Comparison of ENCODE assay signal across 7 mouse cellular contexts in genomic region chrX:50614367-50614766, GRCm38 (mm10).
DNase-seq lines count a peak whose midpoint lies in the region; ATAC-seq lines count a peak whose summit lies in the region.
"Not testable (repeated sequence)": the region's sequence is repeated elsewhere in the genome, so short reads cannot be mapped to it uniquely, and the experiment has no call there.

No protein-coding gene starts in this region.

- H3K27me3 ChIP-seq in heart, embryonic 14.5 days (ENCODE audit: control insufficient read depth, insufficient read depth, low read length); intestine, embryonic 15.5 days (replicated peaks); megakaryocyte, embryonic 14.5 days (replicated peaks): not testable (repeated sequence)

- H3K27ac ChIP-seq in heart, embryonic 14.5 days (replicated peaks in 1 of 2; ENCODE audit: control insufficient read depth in 1 of 2, insufficient read depth in 1 of 2, low read depth in 2 of 2, low read length in 2 of 2); intestine, embryonic 15.5 days: not testable (repeated sequence)

- peak overlapping the region; percentile 19 to 35; a peak in 3 of 4 replicates for H3K4me3 ChIP-seq in heart, embryonic 14.5 days (ENCODE audit: control insufficient read depth in 1 of 2, insufficient read depth in 1 of 2, low read depth in 1 of 2, low read length in 2 of 2)
- H3K4me3 ChIP-seq in intestine, embryonic 15.5 days (replicated peaks) = 0 out of 2 replicates have a peak overlapping the region, but pooled peaks have one; percentile 12
- H3K4me3 ChIP-seq in megakaryocyte, embryonic 14.5 days (replicated peaks) = peak overlapping the region; percentile 89

- peak; percentile 44 for DNase-seq in adrenal gland, adult 8-10 months
- peak; percentile 68 for DNase-seq in liver
- peak; percentile 53 for DNase-seq in ovary, postnatal 10 days (ENCODE audit: low spot score)

- not testable (repeated sequence) for H3K9me3 ChIP-seq in heart, embryonic 14.5 days (ENCODE audit: control insufficient read depth, low read length); intestine, embryonic 15.5 days; megakaryocyte, embryonic 14.5 days

- not testable (repeated sequence) for H3K4me1 ChIP-seq in heart, embryonic 14.5 days (ENCODE audit: control insufficient read depth in 2 of 2, insufficient read depth in 2 of 2, low read length in 2 of 2); intestine, embryonic 15.5 days (replicated peaks)
- H3K4me1 ChIP-seq in megakaryocyte, embryonic 14.5 days = peaks cover 72% of the 10 kb centered on the region

- ATAC-seq in erythroid progenitor cell, adult 5-6 weeks (replicated peaks; ENCODE audit: low FRiP score, poor library complexity, severe bottlenecking) = 0 out of 2 replicates have a peak, but pooled peaks have one; percentile 28
- ATAC-seq in heart, embryonic 14.5 days (ENCODE audit: insufficient number of reproducible peaks, insufficient read depth, low FRiP score, low read depth); intestine, embryonic 15.5 days: not testable (repeated sequence)

- not testable (repeated sequence) for H3K9ac ChIP-seq in heart, embryonic 14.5 days (ENCODE audit: low read length); intestine, embryonic 15.5 days

- 49% methylated on average over 6 of the region's 6 CpGs for WGBS in heart, embryonic 14.5 days
- WGBS in intestine, embryonic 15.5 days = 54% methylated on average over 6 of the region's 6 CpGs

- peaks cover 32% of the 10 kb centered on the region for H3K36me3 ChIP-seq in heart, embryonic 14.5 days (ENCODE audit: control insufficient read depth, insufficient read depth, low read length)
- not testable (repeated sequence) for H3K36me3 ChIP-seq in intestine, embryonic 15.5 days
- peaks cover 16% of the 10 kb centered on the region for H3K36me3 ChIP-seq in megakaryocyte, embryonic 14.5 days (replicated peaks; ENCODE audit: low read length)

- peak overlapping the region; percentile 41 for H3K4me2 ChIP-seq in heart, embryonic 14.5 days (ENCODE audit: low read length)
- H3K4me2 ChIP-seq in intestine, embryonic 15.5 days (replicated peaks) = not testable (repeated sequence)

Comparison
In these comparisons a context has a peak if more than half of its experiments do, and no peak if none do; other contexts are left out.
1. H3K4me3 ChIP-seq: peak in every context shown above with its lines; median percentile 89 in megakaryocyte, embryonic 14.5 days; 27 in heart, embryonic 14.5 days; 12 in intestine, embryonic 15.5 days.